Mouse (Mus musculus): ENCODE data around the gene Mast4. TPM values are rescaled to one million over a fixed set of nuclear protein-coding genes. Genes with fewer than 3 reads are reported as not detected.

Gene Mast4
- total RNA-seq, 4 experiments from 2014 or later = 19.8 to 27.6 (median 25.3) TPM

DNA sequence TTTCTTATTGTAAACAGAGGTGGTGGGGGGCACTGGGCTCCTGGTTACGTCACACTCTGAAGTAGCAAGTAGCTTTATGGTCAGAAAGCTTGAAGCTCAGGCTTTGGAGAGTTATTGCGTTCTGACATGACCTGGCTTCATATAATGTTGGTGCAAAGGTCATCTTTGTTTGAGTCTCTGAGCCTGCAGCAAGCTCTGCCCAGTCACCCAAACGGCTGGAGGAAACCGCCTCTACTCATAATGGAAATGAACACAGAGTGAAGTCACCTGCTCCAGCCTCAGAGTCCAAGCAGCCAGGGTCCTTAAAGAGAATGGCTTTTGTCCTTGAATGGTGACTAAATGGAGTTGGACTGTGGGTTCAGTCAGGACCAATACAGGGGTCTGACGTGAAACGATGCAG is 529.1 kb downstream of the Mast4 start:
- no peak for DNase-seq (ENCODE audit: low spot score)

DNA sequence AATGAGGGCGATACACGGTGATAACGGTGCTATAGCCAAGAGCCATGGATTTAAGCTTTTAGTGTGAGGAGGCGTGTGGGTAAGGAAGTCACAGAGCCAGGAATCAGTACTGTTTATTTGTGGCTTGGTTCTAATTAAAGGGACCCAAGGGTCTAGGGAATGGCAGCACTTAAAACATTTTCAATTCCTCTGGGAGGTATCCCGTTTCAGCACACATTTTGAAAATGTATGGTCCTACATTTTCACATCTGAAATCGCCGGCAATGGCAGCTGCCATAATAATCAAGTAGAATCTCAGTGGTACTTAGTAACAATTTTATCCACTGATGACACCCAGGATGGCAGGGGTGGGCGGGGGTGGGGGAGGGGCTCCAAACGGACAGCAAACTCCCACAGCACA is 531.1 kb downstream of the Mast4 start:
- DNase-seq (ENCODE audit: low spot score) = no peak

- DNase-seq (ENCODE audit: low spot score) = no peak
Measured at GRCm38 (mm10) chr13:102792157-102792556, 542.1 kb downstream of the Mast4 start.

GRCm38 (mm10) chr13:102790601-102791155 is 543.6 kb downstream of the Mast4 start:
- no peak for DNase-seq (ENCODE audit: low spot score)

DNA sequence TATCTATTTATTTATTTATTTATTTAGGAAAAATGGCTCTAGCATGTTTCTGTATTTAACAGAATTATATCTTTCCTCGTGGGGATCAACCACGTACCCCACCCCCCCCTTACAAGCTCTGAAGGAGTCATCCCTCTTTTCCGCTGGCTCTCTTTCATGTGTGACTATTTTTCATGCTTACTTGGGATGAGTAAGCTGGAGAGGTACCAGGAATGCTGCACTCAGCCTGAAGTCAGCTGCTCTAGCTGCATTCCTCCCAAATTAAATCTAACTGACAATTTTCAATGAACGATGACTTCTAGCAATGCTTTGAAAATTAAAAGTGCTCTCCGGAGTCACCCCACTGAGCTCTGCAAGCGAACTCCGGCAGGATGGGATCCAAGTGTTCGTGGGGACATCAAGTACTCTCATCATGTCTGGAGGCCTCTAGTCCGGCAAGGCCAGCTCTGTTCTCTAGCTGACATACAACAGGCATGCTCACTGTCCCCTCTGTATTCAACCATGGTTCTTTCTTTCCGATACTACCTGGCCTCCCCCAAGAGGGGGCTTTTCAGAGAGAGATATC is 547.5 kb downstream of the Mast4 start:
- no peak for DNase-seq (ENCODE audit: low spot score)

DNA sequence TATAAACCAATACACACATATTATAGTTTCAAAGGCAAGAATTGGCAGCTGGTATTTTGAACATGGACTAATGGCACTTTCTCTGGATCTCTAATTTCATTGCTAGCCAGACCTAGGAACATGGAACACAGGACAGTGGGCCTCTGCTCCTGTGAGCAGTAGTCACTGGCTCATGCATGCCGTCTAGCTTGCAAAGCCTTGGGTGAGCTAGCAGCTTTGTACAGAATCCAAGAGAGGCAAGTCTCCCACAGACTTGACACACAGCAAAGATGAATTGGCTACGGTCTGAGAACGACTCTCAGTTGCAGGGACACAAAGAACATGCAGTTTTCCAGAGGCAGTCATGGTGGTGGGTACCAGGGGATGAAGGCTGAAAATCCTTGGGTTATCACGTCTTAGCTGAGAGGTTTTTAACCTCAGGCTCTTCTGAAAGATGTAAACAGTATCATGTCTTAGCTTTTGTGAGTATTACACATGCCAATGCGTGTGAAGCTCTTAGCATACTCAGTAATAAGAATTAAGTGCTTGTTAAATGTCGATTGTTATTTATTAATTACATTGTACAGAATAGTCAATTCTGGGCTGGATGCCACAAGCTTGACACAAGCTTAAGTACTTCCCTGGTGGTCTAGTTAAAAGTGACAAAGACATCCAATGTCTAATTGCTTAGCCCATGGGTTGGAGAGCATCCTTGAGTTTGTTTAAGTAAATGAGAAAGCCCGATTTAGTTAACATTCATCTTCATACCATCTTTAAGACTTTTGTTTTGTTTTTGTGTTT is 550.6 kb downstream of the Mast4 start:
- DNase-seq (ENCODE audit: low spot score) = no peak

GRCm38 (mm10) chr13:102779275-102779674 is 555.0 kb downstream of the Mast4 start:
- no peak for DNase-seq (ENCODE audit: low spot score)

DNA sequence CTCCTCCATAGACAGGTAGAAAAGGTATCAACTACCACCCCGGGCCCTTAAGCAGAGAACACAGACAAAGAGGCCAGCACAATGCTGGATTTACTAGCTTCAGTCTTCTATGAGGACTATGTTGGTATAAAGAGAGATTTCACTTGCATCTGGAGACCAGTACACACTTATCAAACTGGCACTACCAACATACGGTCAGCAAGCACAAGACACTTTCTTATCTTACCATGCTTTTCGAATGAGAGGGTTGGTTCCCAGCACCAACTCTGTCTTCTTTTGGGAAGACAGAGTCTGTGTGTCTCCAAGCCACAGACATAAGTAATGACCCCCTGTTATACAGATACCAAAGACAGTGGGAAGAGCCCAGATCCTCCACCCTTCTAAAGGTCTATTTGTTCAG is 555.4 kb downstream of the Mast4 start:
- no peak for DNase-seq (ENCODE audit: low spot score)

DNA sequence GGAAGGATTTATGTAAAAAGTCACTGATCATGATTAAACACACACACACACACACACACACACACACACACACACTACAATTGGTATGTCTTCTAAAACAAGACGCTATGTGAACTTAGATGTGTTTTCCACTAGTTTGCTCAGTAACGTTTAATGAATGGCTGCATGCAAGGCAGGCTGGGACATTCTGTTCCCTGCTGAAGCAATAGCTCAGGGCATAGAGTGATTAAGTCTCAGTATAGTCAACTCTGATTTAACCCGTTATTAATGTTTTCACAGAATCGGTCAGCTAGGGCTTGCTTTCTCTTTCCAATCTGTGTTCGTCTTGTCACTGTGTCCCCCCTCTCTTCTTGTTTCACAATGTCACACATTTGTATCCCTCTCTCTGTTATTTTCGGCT is 558.8 kb downstream of the Mast4 start:
- DNase-seq (ENCODE audit: low spot score) = no peak

DNA sequence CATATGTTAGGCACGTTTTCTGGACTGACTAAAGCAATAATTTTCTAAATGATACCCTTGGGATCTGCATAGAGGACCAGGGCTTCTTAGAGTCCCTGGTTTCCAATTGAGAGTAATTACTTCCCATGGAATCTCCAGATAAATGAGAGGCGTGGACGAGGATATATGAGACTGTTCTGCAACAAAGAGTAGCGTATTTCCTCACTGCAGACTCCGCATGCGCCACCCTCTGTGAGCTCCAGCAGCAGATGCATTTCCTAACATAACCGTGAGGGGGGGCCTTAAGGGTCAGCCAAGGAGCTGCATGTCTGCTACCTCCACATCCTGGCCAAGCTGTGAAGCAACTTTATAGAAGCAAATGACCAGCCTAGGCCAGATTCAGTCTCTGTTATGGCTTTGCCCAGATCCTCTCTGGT is 559.5 kb downstream of the Mast4 start:
- DNase-seq (ENCODE audit: low spot score) = no peak

DNA sequence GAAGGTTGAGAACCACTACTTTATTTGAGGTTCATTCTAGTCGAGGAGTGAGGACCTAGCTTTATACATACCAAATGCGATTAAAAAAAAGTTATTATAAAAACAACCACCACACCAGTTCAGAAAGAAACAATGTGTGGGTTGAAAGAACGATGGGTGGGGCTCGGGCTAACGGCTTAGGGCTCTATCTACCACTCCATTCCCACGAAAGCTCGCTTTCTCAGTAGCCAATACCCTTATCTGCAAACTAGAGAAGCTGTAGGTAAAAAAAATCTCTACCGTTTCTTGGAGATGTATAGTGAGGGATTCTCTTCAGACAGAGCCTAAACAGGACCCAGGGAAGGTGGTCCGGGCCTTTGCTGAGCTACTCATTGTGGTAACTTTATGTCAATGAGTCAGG is 561.1 kb downstream of the Mast4 start:
- DNase-seq (ENCODE audit: low spot score) = no peak

DNA sequence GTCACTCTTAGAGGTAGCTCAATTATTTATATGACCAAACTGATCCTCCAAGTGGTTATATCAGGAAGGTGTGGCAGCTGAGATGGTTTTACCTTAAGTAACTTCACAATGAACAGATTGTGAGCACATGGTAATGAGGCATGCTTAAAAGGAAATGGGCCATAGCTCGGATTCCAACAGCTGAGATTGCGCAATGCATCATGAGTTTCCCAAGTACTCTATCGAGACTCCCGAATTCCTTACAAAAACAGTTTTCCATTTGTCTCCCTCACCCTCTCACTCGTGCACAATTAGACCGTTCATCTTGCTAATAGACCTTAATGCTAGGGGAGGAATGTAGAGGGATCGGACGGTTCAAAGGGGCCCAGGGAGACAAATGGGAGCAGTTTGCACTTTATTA is 564.1 kb downstream of the Mast4 start:
- DNase-seq (ENCODE audit: low spot score) = peak; percentile 36

GRCm38 (mm10) chr13:102768512-102768911 is 565.8 kb downstream of the Mast4 start:
- no peak for DNase-seq (ENCODE audit: low spot score)

DNA sequence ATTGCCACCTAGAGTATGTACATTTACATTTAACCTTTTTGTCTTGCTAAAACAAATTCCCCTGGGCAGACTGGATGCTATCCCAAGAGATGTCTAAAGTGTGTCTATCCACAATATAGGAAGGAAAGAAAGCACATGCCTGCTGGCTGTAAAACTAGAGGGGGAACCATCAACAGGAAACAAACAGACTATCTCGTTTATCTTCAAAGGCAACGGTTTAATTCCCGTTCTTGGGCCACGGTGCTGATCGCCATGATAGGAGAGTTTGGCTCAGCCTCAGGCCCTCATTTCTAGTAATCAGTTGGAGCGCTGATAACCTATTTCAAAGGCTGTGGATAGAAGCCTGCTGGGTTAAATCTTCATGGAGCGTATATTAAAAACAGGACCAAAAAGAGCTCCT is 567.2 kb downstream of the Mast4 start:
- DNase-seq (ENCODE audit: low spot score) = no peak

GRCm38 (mm10) chr13:102765216-102765615 is 569.1 kb downstream of the Mast4 start:
- DNase-seq (ENCODE audit: low spot score) = no peak

DNA sequence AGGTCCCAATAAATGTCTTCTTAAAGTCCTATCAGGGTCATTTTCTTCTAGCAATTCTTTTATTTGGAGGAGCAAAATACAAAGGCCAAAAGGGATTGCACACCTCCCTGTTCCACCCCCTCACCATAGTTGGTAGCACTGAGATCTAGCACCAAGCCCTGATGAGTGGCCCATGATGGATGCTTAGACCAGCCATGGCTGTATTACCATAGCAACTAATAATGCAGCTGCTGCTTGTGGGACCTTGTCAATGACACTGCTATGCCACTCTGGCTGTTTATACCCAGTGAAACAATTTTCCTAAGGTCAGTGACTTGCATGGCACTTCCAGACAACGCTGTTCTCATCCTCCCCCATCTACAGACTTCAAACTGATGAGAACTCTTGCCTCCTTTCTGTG is 570.1 kb downstream of the Mast4 start:
- no peak for DNase-seq (ENCODE audit: low spot score)

GRCm38 (mm10) chr13:102762203-102762602 is 572.1 kb downstream of the Mast4 start:
- no peak for DNase-seq (ENCODE audit: low spot score)

DNA sequence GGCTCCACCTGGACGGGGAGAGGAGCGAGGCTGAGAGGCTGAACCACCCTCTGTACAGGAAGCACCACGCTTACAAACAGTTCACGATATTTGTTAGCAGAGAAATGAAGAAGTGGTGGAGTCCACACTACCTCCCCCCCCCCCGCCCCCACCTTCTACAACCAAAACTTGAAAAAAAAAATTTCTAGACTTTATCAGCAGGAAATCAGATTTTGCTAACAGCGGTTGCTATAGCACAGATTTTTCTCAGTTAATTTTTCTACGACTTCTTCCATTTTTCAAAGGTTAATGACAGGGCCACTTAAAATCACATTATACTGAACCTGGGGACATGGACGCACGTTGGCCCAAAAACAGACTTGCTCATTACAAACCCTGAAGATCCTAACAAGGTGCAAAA is 572.9 kb downstream of the Mast4 start:
- no peak for DNase-seq (ENCODE audit: low spot score)

DNA sequence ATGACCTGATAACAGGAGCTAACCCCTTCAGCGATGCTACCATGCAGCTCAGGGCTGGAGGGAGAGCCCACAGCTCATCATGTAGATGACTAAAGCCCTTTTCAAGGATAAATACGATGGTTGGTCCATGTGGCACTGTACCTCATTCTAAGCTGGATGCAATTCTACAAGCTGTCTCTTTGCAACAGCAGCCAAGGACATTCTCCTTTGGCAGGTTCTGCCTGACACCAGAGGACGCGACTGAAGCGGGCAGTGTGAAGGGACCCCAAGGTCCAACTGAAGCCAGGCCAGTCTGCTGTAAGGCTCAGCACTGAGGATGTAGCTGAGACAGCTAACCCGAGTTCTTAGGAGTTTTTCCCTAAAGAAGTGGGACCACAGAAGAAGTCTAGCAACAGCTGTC is 576.3 kb downstream of the Mast4 start:
- no peak for DNase-seq (ENCODE audit: low spot score)

DNA sequence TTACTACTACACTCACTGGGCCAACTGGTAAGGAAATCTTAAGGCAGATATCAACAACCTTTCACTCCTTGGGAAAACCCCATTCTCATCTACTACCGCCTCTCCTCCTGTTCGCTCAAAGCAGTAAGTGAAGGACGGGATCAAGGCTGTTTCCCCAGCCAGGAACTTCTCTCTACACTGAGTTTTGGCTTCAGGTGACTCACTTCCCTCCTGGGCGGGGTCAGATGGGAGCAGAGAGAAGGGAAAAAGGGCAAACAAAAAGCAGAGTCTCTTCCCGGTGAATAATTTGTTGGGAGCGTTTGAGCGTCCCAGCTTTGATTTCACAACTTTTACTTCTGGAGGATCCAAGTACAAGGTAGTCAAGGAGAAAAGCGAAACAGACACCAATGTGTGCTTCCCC is 578.2 kb downstream of the Mast4 start:
- DNase-seq (ENCODE audit: low spot score) = no peak

- DNase-seq (ENCODE audit: low spot score) = no peak
Measured at GRCm38 (mm10) chr13:102755124-102755523, 579.2 kb downstream of the Mast4 start.

DNA sequence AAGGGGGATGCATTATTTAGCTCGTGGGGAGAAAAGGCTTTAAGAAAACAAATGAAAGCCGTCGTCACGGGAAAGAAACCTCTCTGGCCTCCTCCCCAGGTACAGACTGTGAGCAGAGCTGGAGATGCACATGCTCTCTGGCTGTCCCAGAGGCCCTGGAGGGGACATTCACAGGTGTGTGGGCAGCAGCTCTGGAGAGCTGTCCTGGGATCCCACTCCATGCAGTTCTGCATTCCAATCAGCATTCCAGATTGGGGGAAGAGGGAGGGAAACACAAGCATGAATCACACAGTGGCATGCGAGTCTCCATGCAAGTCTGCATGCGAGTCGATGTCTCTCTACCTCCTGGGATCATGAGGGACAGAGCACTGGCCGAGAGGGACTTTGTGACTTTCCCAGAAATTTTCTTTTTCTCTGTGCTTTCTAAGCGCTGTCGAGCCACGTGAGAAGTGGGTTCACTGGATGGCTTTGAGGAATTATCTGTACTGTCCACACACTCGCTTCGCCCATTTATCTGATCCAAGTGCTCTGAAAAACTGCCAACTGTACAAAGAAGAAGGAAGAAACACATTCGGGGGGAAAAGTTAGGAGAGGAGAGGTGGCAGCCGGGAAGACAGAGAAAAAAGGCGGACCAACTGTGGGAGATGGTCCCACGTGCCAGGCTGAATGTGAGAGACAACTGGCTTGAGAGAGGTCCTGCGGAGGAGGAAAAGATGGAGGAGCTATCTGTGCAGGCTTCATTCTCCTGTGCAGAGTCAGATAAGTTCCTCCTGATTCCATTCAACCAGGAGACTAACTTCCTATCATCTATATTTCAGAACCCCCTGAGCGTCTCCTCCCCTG is 580.4 kb downstream of the Mast4 start:
- no peak for DNase-seq (ENCODE audit: low spot score)

Data from heart, adult 8-10 months (tissue).